Mouse (Mus musculus) brain, embryonic 14.5 days (tissue): ENCODE measurements around the gene Pim3. TPM values are rescaled to one million over a fixed set of nuclear protein-coding genes. Genes with fewer than 3 reads are reported as not detected.
A peak's percentile ranks its signal among the peaks of the same experiment; 100 is the strongest.

Experiments used
- DNase-seq: peaks from one replicate; pipeline ENCODE4 v3.0.0-alpha.2; 2011; ENCODE audit warnings: low read depth
- CTCF ChIP-seq: fragments of 200-500 bp; IDR thresholded peaks from 2 replicates; pipeline ENCODE4 v1.5.1; 2012; ENCODE audit warnings: inconsistent platforms, mild to moderate bottlenecking, moderate library complexity, borderline replicate concordance; ENCODE audit not compliant: insufficient read depth, insufficient read length; ENCODE audit errors: extremely low read depth
- POLR2A ChIP-seq: fragments of 200-500 bp; IDR thresholded peaks from 2 replicates; pipeline ENCODE4 v1.6.1; 2012; ENCODE audit warnings: mild to moderate bottlenecking, inconsistent platforms, borderline replicate concordance; ENCODE audit not compliant: poor library complexity, insufficient read depth, insufficient read length, severe bottlenecking; ENCODE audit errors: extremely low read depth
- polyA plus RNA-seq: library from polyadenylated mRNA; depleted of rRNA; stranded (reverse); fragments of >200 nt; gene quantifications from 2 replicates; pipeline ENCODE4 v1.2.3, GENCODE M21; 2012

The Pim3 gene
- polyA plus RNA-seq, 1 experiment, result 18.5 TPM

DNA sequence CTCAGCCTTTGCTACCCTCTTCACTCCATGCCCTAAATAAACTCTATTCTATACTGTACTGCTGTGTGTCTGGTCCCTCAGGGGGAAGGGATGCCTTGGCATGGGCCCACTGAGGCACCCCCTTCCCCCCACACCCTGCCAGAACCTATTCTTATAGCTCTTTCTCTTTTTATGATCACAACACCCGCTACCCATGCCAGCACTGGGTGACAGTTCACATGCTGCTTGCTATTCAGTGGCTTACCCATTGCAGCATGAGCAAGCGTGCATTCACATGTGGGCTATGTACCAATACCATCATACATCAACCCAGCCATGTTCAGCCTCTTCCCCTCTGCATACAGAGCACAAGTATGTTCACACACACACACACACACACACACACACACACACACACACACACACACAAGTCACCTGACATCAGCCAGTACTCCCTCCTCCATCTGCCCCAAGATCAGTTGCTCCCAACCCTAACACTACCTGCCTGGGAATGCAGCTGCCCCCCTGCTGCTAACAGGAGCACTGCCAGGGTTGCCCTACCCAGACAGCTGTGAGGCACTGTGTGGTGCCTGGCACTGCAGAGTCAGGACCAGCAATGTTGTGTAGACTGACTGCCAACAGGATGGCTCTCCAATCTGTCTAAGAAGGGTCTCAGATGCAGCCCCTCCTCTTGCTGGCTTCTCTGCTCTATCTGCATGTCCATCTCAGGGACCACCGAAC, 20.2 kb upstream of the Pim3 start:
- peak; percentile 61 for DNase-seq
- TF ChIP-seq CTCF, result no peak
- no peak for TF ChIP-seq POLR2A

DNA sequence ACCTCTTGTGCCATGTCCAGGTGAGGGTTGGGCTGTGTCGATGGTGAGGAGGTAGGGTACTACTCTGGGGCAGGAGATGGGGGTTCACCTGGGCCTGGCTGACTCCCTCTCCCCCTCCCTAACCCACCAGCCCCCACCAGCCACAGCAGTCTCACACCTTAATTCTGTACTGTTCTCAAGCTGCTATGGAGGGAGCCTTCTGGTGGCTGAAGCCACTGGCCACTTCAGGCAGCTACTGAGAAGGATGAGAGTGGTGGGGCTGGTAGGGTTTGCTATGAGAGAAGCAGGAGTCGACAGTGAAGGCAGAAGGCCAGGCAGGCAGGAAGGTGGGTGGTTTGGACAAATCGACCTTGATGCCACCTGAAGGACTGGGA, 19.7 kb upstream of the Pim3 start:
- DNase-seq, result no peak

DNA sequence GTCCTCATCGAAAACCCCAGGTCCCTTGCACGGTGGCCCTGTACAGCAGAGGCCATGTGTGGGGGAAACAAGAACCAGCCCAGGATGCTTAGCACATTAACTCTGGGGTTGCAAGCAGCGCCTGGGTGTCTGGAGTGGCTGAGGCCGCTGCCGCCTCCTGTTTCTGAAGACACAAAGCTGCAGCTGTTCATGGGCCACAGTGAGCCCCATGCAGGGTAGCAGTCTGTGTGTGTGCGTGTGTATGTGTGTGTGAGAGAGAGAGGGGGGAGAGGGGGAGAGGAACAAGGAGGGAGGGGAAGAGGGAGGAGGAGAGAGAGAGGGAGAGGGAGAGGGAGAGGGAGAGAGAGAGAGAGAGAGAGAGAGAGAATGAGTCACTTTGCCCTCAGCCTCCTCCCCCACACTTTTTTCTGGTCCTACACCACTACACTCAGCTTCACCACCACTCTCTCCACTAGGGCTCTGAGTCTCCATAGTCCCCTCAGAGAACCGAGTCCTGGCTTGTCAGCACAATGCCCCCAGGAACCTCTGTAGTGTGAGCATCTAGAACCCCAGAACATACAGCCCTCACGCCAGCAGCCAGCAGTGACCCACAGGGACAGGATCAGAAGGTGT, 18.4 kb upstream of the Pim3 start:
- peak; percentile 81 for DNase-seq
- no peak for TF ChIP-seq POLR2A
- no peak for TF ChIP-seq CTCF

More for the DNA sequence above, 19.7 kb upstream of the Pim3 start:
- no peak for TF ChIP-seq POLR2A
- TF ChIP-seq CTCF, result no peak

DNA sequence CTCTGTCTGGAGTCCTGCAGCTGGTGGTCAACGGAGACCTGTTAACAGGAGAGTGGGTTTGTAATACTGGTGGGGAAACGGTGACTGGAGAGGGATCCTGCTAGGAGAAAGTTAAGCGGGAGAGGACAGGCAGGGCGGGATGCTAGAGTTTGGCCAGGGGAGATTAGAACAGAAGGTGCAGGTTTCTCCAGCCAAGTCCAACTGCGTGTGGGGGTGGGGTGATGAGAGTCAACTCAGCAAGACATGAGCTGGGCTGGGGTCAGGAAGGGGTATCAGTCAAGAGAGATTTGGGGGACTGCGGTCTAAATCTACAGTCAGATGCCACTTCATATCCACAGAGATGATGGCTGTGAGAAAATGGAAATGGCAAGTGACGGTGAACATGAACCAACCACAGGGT, 17.0 kb upstream of the Pim3 start:
- DNase-seq, result no peak
- TF ChIP-seq CTCF (no peak), POLR2A (no peak)

DNA sequence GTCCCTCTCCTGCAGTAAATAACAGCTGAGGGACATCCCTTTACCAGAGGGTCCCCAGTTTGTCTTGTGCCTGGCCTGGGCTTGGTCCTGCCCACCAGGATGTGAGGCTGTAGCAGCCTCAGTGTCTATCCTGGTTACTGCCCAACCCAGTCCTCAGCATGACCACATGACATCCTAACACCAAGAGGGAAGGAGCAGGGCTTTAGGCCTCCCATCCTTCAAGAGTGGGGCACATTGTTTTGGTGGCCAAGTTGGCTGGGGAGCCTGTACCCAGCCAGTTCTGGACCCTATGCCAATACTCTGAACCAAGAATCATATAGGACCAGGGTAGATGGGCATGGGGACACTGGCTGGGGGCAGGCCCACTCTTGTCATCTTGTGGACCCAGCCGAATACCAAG, 13.3 kb upstream of the Pim3 start:
- DNase-seq, result no peak
- TF ChIP-seq POLR2A, result no peak

DNA sequence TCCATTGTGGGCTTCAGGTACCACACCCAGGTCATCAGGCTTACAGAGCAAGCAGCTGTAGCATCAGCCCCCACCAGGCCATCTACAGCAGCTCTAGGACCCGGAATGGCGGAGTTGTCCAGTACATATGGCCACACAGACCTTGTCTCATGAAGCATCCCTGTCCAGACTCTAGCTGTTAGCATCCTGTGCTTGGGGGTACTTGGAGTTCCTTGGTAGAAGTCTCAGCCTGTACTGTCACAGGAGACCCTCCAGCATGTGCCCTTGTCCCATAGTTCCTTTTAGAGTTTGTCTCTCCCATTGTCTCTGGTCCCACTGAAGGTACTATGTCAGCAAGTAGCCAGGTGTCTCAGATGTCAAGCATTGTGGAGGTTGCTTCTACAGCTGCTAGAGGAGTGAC, 12.4 kb upstream of the Pim3 start:
- TF ChIP-seq CTCF, result no peak
- no peak for TF ChIP-seq POLR2A
- DNase-seq, result no peak

DNA sequence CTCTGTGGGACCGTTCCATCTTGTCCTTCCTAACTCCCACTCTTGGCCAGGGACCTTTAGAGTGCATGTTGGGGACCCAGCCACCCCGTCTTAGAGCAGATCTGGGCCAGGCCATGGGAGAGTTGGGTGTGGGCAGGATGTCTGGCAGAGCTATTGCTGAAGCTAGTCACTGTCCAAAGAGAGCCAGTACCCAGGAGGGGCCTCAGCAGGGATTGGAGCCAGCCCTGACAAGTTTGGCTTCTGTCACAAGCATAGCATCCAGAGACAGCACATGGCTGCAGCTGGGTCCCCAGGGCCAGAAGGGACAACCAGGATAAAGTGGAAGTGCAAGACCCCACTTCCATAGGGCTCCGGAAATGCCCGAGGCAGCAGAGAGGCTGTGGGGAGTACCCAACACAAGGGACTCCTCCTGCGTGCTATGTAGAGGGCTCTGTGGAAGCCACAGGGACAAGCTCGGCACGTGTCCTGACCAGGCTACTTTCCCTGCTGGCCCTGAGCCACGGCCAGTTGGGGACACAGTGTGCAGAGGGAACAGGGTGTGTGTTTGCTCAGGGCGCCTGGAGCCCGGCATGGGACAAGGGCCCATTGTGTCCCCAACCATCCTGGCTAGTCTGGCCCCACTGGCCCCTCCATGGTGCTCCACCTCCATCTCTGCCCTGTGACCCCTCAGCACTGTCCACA, 11.7 kb upstream of the Pim3 start:
- peak; percentile 33 for DNase-seq
- TF ChIP-seq CTCF (no peak), POLR2A (no peak)

DNA sequence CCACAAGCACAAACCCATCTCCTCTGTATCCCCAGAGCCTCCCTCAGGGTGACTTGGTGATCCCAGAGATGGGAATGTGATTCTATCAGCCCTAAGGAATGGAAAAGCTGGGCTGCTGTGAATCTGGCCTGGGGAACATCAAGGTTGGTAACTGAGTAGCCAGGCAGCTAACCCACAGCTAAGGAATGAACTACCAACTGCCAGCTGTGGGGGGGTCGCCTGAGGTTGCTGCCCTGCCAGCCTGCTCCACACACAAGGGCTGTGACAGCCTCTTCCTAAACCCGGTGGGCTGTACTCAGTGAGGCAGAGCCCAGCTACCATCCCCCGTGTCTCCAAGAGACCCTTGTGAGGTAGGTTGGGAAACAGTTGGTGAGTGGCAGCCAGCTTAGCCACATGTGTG, 10.9 kb upstream of the Pim3 start:
- no peak for TF ChIP-seq POLR2A
- no peak for TF ChIP-seq CTCF
- DNase-seq, result no peak

DNA sequence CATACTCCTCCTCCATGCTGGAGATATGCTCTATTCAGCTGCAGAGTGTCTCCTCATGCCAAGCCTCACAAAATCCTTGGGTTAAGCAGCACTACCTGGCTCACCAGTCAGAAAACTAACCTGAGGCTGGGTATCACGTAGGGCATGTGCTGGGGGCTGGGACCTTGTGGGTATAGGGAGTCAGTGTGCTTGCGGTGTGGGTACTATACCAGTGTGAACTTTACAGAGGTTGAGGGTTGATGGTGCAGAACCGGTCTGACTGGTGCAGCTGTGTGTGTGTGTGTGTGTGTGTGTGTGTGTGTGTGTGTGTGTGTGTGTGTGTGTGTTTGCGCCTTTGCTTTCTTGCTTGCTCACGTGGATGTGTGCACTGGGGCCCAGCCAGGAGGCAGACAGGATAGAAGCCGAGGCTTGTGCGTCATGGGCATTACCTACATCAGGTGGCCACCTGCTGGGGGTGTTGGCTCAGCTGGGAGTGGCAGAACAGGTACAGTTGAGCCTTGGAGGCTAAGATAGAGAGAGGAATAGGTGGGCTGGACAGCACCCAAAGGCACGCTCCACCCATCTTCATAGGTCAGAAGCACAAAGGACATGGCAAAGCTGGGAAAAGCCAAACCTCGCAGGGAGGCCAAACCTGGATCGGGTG, 10.4 kb upstream of the Pim3 start:
- TF ChIP-seq POLR2A (no peak), CTCF (no peak)
- no peak for DNase-seq

DNA sequence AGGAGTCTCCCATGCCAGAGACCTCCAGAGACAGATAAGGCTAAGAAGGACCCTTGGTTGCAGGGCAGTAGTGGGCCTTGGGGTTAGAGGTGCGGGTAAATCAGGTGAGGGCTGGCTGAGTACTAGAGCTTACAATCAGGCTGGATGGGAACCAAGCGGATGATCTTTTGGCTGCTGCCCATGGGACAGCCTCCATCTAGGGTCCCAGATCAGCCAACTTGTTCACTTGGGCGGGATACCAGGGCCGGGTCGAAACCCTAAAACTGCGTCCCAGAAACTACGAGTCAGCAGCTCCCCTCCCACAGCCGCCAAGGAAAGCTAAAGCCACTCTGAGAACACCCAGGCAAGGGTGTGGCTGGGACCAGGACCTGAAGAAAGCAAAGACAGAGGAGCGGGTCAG, 8.9 kb upstream of the Pim3 start:
- no peak for DNase-seq
- TF ChIP-seq POLR2A, result no peak
- TF ChIP-seq CTCF, result no peak

DNA sequence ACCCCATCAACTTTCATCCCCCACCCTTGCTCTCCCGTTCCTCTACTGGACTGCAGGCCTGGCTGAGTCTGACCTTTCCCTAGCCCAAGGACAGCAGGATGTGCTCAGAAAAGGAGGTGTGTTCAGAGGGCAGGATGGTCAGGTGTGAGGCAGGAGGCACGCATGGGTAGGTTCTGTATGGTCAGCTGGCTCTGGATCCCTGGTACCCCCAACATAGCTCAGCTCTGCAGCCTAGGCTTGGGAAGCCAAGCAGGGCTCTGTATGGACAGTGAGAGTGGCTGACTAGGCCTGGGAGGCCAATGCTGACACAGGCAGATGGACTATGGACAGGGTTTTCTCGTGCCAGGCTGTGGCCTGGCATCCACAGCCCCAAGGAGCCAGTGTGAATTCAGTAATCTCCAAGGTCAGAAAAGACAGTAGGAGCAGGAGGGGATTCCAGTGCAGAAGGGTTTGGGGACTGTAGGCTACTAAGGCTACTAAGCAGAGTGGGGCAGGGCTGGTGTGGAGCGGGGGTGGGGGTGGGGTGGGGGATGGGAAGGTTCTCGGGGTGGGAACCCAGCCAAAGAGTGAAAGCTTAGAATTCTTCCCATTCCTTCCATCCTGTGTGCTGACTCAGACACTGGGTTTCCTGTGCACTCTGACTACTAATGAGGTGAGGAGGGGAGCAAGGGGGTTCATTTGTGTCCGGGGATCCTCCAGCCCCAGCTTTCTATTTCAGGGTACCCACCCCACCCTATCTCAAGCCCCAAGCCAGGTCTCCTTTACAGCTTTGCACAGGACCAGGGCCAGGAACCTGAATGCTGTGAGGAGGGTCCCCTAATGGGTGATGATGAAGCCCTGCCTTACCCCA, 7.6 kb upstream of the Pim3 start:
- no peak for TF ChIP-seq POLR2A
- TF ChIP-seq CTCF, result no peak
- DNase-seq, result peak; percentile 33

DNA sequence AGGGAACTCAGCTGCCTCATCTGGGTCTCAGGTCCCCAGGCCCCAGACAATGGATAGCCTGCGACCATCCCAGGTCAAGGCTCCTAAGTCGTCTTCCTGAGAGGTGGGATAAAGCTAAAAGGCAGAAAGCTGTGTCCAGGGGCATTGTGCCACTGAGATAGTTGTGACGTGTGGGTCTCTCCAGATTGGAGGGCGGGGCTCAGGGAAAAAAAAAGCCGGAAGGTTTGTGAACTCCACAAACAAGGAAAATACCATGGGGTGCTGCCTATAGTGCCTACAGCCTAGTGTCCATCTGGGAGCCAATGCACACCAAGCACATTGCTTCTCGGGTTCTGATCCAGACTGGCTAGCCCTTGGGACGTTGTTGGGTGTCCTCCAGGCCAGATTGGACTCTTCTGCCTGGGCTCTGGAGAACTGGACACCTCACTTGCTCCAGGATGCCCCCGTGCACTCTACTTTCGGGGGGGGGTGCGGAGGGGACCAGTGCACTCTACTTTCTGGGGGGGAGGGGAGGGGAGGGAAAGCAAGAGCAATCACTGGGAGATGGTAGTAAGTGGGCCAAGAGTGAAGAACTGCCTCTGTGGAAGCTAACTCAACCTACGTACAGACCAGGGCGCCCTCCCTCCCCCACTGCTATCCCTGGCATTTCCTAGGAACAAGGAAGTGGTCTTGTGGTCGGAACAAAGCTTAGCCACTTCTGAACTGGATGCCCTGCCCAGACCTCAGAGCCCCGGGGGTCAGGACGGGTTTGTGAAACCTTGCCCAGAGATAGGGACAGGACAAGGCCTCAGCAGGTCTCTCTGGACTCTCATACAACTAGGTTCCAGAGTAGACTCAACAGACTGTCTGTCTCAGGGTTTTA, 6.8 kb upstream of the Pim3 start:
- no peak for TF ChIP-seq CTCF
- no peak for TF ChIP-seq POLR2A
- no peak for DNase-seq
